Mouse (Mus musculus) lung, adult 2 months (tissue): ENCODE measurements around the gene Zbtb1. TPM values are rescaled to one million over a fixed set of nuclear protein-coding genes. Genes with fewer than 3 reads are reported as not detected.

Experiments used
- DNase-seq: peaks from one replicate; pipeline ENCODE4 v3.0.0; 2022
- H3K4me1 ChIP-seq: fragments of 200-500 bp; 2 replicates; pipeline ENCODE4 v1.6.1; 2011; ENCODE audit warnings: low read length; ENCODE audit not compliant: control insufficient read depth, insufficient read depth
- H3K4me3 ChIP-seq: fragments of 200-500 bp; replicated peaks from 2 replicates; pipeline ENCODE3; 2011; ENCODE audit warnings: low read depth, mild to moderate bottlenecking, control low read depth, low read length; ENCODE audit errors: extremely low read depth
- CTCF ChIP-seq: fragments of 200-500 bp; IDR thresholded peaks from 2 replicates; pipeline ENCODE4 v1.5.1; 2011; ENCODE audit warnings: mild to moderate bottlenecking, low read length, control low read depth; ENCODE audit not compliant: insufficient read depth
- POLR2A ChIP-seq: fragments of 200-500 bp; IDR thresholded peaks from 2 replicates; pipeline ENCODE4 v1.6.1; 2011; ENCODE audit warnings: low read depth, mild to moderate bottlenecking, control low read depth, low read length, borderline replicate concordance; ENCODE audit errors: extremely low read depth
- WGBS: fragments of 180-500 bp; shearing (Covaris S2); methylation state at CpG from one replicate; pipeline ENCODE4 v1.1.7; 2018; 5-methylcytosine and 5-hydroxymethylcytosine counted together
- polyA plus RNA-seq: library from polyadenylated mRNA; depleted of rRNA; stranded (reverse); fragments of >200 nt; gene quantifications from 2 replicates; pipeline ENCODE4 v1.2.3, GENCODE M21; 2012; rRNA removed

Zbtb1 gene
- polyA plus RNA-seq, 1 experiment = 2.2 TPM

- Histone ChIP-seq H3K4me3 (no peak overlapping the region), H3K4me1 (no peaks in the 10 kb centered on the region)
- 79% methylated on average over 6 of the region's 6 CpGs for WGBS
- TF ChIP-seq CTCF (no peak), POLR2A (no peak)
- DNase-seq = no peak
Observed at GRCm38 (mm10) chr12:76444862-76445261, 74.8 kb downstream of the Zbtb1 start.

- WGBS = 85% methylated on average over 11 of the region's 11 CpGs
- H3K4me3 ChIP-seq = no peak overlapping the region
- TF ChIP-seq POLR2A = no peak
- no peak for TF ChIP-seq CTCF
- H3K4me1 ChIP-seq = no peaks in the 10 kb centered on the region
- no peak for DNase-seq
Observed at GRCm38 (mm10) chr12:76446201-76446600, 76.1 kb downstream of the Zbtb1 start.

Other genes starting within 250 kb of the Zbtb1 start
- gene Esr2, start 193.0 kb upstream of the Zbtb1 start, polyA plus RNA-seq = 2.6 and 2.7 TPM in 2 replicates
- not detected in 2 replicates for gene Tex21, start 123.5 kb upstream of the Zbtb1 start, polyA plus RNA-seq
- 69.8 and 96.2 TPM in 2 replicates for gene Mthfd1, start 115.0 kb upstream of the Zbtb1 start, polyA plus RNA-seq
- gene Akap5, start 45.4 kb upstream of the Zbtb1 start, polyA plus RNA-seq = 31.6 and 72.3 TPM in 2 replicates
- 6.4 and 6.8 TPM in 2 replicates for gene Zbtb25, start 664 bp upstream of the Zbtb1 start, polyA plus RNA-seq
- gene Hspa2, start 33.9 kb downstream of the Zbtb1 start, polyA plus RNA-seq = 16.4 and 24.0 TPM in 2 replicates
- 1.1 and 1.8 TPM in 2 replicates for gene Ppp1r36, start 47.3 kb downstream of the Zbtb1 start, polyA plus RNA-seq
- gene Plekhg3, start 160.6 kb downstream of the Zbtb1 start, polyA plus RNA-seq = 19.5 and 20.4 TPM in 2 replicates